Mouse (Mus musculus): ENCODE results near the gene Nmt1. TPM values are rescaled to one million over a fixed set of nuclear protein-coding genes. Genes with fewer than 3 reads are reported as not detected.

Nmt1 gene
- polyA plus RNA-seq, 1 experiment from 2014 or later: 41.0 TPM

GRCm38 (mm10) chr11:103116008-103116818 is 88.2 kb downstream of the Nmt1 start, which contains the start of gene Hexim1:
Gene Hexim1, plus strand, starts transcription at chr11:103116231.
- WGBS: under 1% methylated on average over 51 of the region's 53 CpGs
- no peaks in the 10 kb centered on the region for H3K36me3 ChIP-seq (ENCODE audit: control insufficient read depth, insufficient read depth, low read length)
- H3K27me3 ChIP-seq (ENCODE audit: control insufficient read depth, insufficient read depth, low read length): peaks cover 20% of the 10 kb centered on the region
- H3K9ac ChIP-seq (ENCODE audit: low read depth, low read length): peak within 1 kb of the TSS; percentile 79
- H3K9me3 ChIP-seq (ENCODE audit: control insufficient read depth, low read length): no peaks in the 10 kb centered on the region
- H3K27ac ChIP-seq (ENCODE audit: low read depth, low read length): peak within 1 kb of the TSS; percentile 89
- H3K4me2 ChIP-seq (replicated peaks; ENCODE audit: low read depth, low read length): peak within 1 kb of the TSS; percentile 80
- H3K4me1 ChIP-seq (replicated peaks; ENCODE audit: control insufficient read depth, insufficient read depth, low read length): peaks cover 5% of the 10 kb centered on the region; the same call in 1 of the 2 replicates
- ATAC-seq (ENCODE audit: low FRiP score) (peak; percentile 95), DNase-seq (ENCODE audit: low spot score) (peak; percentile 99)
- H3K4me3 ChIP-seq (ENCODE audit: low read depth, low read length): peak within 1 kb of the TSS; percentile 60

GRCm38 (mm10) chr11:103116959-103117590 is 89.1 kb downstream of the Nmt1 start:
- Histone ChIP-seq H3K4me2 (replicated peaks; ENCODE audit: low read depth, low read length) (peak overlapping the region; percentile 80), H3K9me3 (ENCODE audit: control insufficient read depth, low read length) (no peaks in the 10 kb centered on the region), H3K27me3 (ENCODE audit: control insufficient read depth, insufficient read depth, low read length) (peaks cover 14% of the 10 kb centered on the region), H3K4me3 (ENCODE audit: low read depth, low read length) (peak overlapping the region; percentile 60), H3K4me1 (replicated peaks; ENCODE audit: control insufficient read depth, insufficient read depth, low read length) (peaks cover 2% of the 10 kb centered on the region; the same call in 1 of the 2 replicates), H3K36me3 (ENCODE audit: control insufficient read depth, insufficient read depth, low read length) (no peaks in the 10 kb centered on the region), H3K9ac (ENCODE audit: low read depth, low read length) (peak overlapping the region; percentile 48), H3K27ac (ENCODE audit: low read depth, low read length) (peak overlapping the region; percentile 89; the same call in 1 of the 2 replicates)
- DNase-seq (ENCODE audit: low spot score): peak; percentile 77
- under 1% methylated on average over 35 of the region's 35 CpGs for WGBS
- peak; percentile 20; the same call in 1 of the 2 replicates for ATAC-seq (ENCODE audit: low FRiP score)

GRCm38 (mm10) chr11:103117591-103118009 is 89.6 kb downstream of the Nmt1 start:
- no peak overlapping the region for H3K27ac ChIP-seq (ENCODE audit: low read depth, low read length)
- under 1% methylated on average over 38 of the region's 38 CpGs for WGBS

More at GRCm38 (mm10) chr11:103117591-103118009, 89.6 kb downstream of the Nmt1 start:
- Histone ChIP-seq H3K4me3 (ENCODE audit: low read depth, low read length) (peak overlapping the region; percentile 60), H3K4me2 (replicated peaks; ENCODE audit: low read depth, low read length) (peak overlapping the region; percentile 80), H3K27me3 (ENCODE audit: control insufficient read depth, insufficient read depth, low read length) (peaks cover 11% of the 10 kb centered on the region), H3K4me1 (replicated peaks; ENCODE audit: control insufficient read depth, insufficient read depth, low read length) (no peaks in the 10 kb centered on the region), H3K9me3 (ENCODE audit: control insufficient read depth, low read length) (no peaks in the 10 kb centered on the region), H3K36me3 (ENCODE audit: control insufficient read depth, insufficient read depth, low read length) (no peaks in the 10 kb centered on the region), H3K9ac (ENCODE audit: low read depth, low read length) (peak overlapping the region; percentile 48)
- DNase-seq (ENCODE audit: low spot score): peak; percentile 70
- no peak for ATAC-seq (ENCODE audit: low FRiP score)

Other genes with a start within 250 kb of the Nmt1 start
- gene Gjc1, start 208.5 kb upstream of the Nmt1 start, polyA plus RNA-seq (2014; fragmentation: Nextera tagmentation; extraction: Ambion mirVana): 78.5 and 82.8 TPM in 2 replicates
- not detected in 2 replicates for gene Higd1b, start 192.3 kb upstream of the Nmt1 start, polyA plus RNA-seq (2014; fragmentation: Nextera tagmentation; extraction: Ambion mirVana)
- 205 and 222 TPM in 2 replicates for gene Eftud2, start 147.2 kb upstream of the Nmt1 start, polyA plus RNA-seq (2014; fragmentation: Nextera tagmentation; extraction: Ambion mirVana)
- gene Ccdc103, start 147.0 kb upstream of the Nmt1 start, polyA plus RNA-seq (2014; fragmentation: Nextera tagmentation; extraction: Ambion mirVana): 1.2 and 2.0 TPM in 2 replicates
- not detected in 2 replicates for gene Fam187a, start 143.0 kb upstream of the Nmt1 start, polyA plus RNA-seq (2014; fragmentation: Nextera tagmentation; extraction: Ambion mirVana)
- 0.12 and 0.20 TPM in 2 replicates for gene Gfap, start 127.3 kb upstream of the Nmt1 start, polyA plus RNA-seq (2014; fragmentation: Nextera tagmentation; extraction: Ambion mirVana)
- gene Kif18b, start 103.1 kb upstream of the Nmt1 start, polyA plus RNA-seq (2014; fragmentation: Nextera tagmentation; extraction: Ambion mirVana): 7.3 and 8.5 TPM in 2 replicates
- gene C1ql1, start 81.5 kb upstream of the Nmt1 start, polyA plus RNA-seq (2014; fragmentation: Nextera tagmentation; extraction: Ambion mirVana): 10.5 and 11.0 TPM in 2 replicates
- 228 and 229 TPM in 2 replicates for gene Dcakd, start 143 bp downstream of the Nmt1 start, polyA plus RNA-seq (2014; fragmentation: Nextera tagmentation; extraction: Ambion mirVana)
- gene Plcd3, start 73.5 kb downstream of the Nmt1 start, polyA plus RNA-seq (2014; fragmentation: Nextera tagmentation; extraction: Ambion mirVana): 1.0 and 1.7 TPM in 2 replicates
- gene Acbd4, start 73.5 kb downstream of the Nmt1 start, polyA plus RNA-seq (2014; fragmentation: Nextera tagmentation; extraction: Ambion mirVana): 4.9 and 6.2 TPM in 2 replicates
- gene Hexim1, start 88.0 kb downstream of the Nmt1 start, polyA plus RNA-seq (2014; fragmentation: Nextera tagmentation; extraction: Ambion mirVana): 4.1 and 5.4 TPM in 2 replicates
- 5.2 and 7.3 TPM in 2 replicates for gene Hexim2, start 104.2 kb downstream of the Nmt1 start, polyA plus RNA-seq (2014; fragmentation: Nextera tagmentation; extraction: Ambion mirVana)
- gene Fmnl1, start 142.9 kb downstream of the Nmt1 start, polyA plus RNA-seq (2014; fragmentation: Nextera tagmentation; extraction: Ambion mirVana): 0.91 and 1.1 TPM in 2 replicates
- gene 1700023F06Rik, start 180.4 kb downstream of the Nmt1 start, polyA plus RNA-seq (2014; fragmentation: Nextera tagmentation; extraction: Ambion mirVana): 0.25 and 0.27 TPM in 2 replicates
- not detected in 2 replicates for gene Spata32, start 190.2 kb downstream of the Nmt1 start, polyA plus RNA-seq (2014; fragmentation: Nextera tagmentation; extraction: Ambion mirVana)
- 3.0 and 3.3 TPM in 2 replicates for gene Map3k14, start 239.3 kb downstream of the Nmt1 start, polyA plus RNA-seq (2014; fragmentation: Nextera tagmentation; extraction: Ambion mirVana)

All from hindbrain, embryonic 11.5 days (tissue).